Mouse (Mus musculus): Measurements from ENCODE around the gene Hdac9. TPM values are rescaled to one million over a fixed set of nuclear protein-coding genes. Genes with fewer than 3 reads are reported as not detected.

Gene Hdac9
- polyA plus RNA-seq (2012; rRNA removed) = 1.2 and 1.4 TPM in 2 replicates

DNA sequence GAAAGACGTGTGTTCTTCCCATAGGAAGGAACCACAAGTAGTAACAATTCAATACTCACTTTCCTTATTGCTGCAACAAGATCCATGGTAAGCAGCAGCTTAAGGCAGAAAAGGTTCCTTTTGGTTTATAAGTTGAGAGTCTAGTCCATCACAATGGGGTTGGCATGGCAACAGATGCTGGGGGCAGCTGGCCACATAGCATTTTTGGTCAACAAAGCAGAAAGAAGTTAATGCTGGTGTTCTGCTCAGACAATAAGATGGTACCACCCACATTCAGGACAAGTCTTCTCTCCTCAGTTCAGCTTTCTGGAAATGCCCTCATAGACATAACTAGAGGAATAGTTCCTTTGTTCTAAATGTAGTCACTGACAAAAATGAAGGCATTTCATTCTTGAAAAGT lies at the start of gene Hdac9:
Gene Hdac9 (minus strand): TSS at position 101 of the 400 bp plus-strand sequence.

Other genes starting within 250 kb of the Hdac9 start
- not detected in 2 replicates for gene Prps1l1, start 67.7 kb upstream of the Hdac9 start, polyA plus RNA-seq (2012; rRNA removed)
- gene Snx13, start 130.1 kb upstream of the Hdac9 start, polyA plus RNA-seq (2012; rRNA removed) = 2.8 and 2.9 TPM in 2 replicates